Mouse (Mus musculus) megakaryocyte, embryonic 14.5 days (primary cell): ENCODE measurements around the gene Cpb2. TPM values are rescaled to one million over a fixed set of nuclear protein-coding genes. Genes with fewer than 3 reads are reported as not detected.

ENCODE experiments used
- H3K27me3 ChIP-seq: replicated peaks from 2 replicates; pipeline ENCODE3; 2012; ENCODE audit warnings: inconsistent platforms
- H3K36me3 ChIP-seq: replicated peaks from 2 replicates; pipeline ENCODE3; 2012; ENCODE audit warnings: low read length, inconsistent platforms, mixed read lengths
- H3K4me1 ChIP-seq: 2 replicates; pipeline ENCODE4 v1.6.1; 2012; ENCODE audit warnings: inconsistent platforms
- H3K4me3 ChIP-seq: replicated peaks from 2 replicates; pipeline ENCODE3; 2012; ENCODE audit warnings: moderate library complexity, mild to moderate bottlenecking, inconsistent platforms
- H3K9me3 ChIP-seq: 2 replicates; pipeline ENCODE4 v1.6.1; 2012; ENCODE audit warnings: inconsistent platforms
- FLI1 ChIP-seq: IDR thresholded peaks from 2 replicates; pipeline ENCODE4 v1.6.1; 2012; ENCODE audit warnings: low read length, inconsistent platforms, mixed read lengths
- GATA1 ChIP-seq: IDR thresholded peaks from 3 replicates; pipeline ENCODE4 v1.6.1; 2012; ENCODE audit warnings: mixed read lengths, low read length, inconsistent platforms, borderline replicate concordance
- polyA plus RNA-seq: library from polyadenylated mRNA; stranded (reverse); fragments of >175 nt; gene quantifications from 2 replicates; pipeline ENCODE4 v1.2.3, GENCODE M21; 2012; ENCODE audit warnings: low replicate concordance; ENCODE audit not compliant: insufficient read depth

Cpb2 gene
- not detected in 2 replicates for polyA plus RNA-seq

DNA sequence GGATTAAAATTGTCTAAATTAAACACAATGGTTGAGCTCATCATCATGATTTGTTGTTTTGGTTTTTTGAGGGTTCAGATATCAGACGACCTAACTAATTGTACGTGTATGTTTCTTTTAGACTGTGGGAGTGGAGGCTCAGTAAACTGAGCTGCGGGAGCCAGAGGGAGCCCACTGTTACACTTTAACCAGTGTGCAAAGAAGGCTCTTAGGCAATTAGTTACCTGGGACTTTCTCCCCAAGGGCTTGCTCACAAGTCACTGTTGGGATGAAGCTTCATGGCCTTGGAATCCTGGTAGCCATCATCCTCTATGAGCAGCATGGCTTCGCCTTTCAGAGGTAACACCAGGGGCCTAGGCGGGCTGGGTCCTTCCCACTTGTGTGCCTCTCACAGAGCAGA is at the start of gene Cpb2:
Cpb2 (plus strand) TSS at position 201 of the 400 bp plus-strand sequence.
- no peaks in the 10 kb centered on the region for H3K9me3 ChIP-seq
- TF ChIP-seq GATA1 (no peak), FLI1 (no peak)
- H3K4me1 ChIP-seq: peaks cover 31% of the 10 kb centered on the region
- no peaks in the 10 kb centered on the region for H3K36me3 ChIP-seq
- no peak within 1 kb of the TSS for H3K4me3 ChIP-seq
- no peaks in the 10 kb centered on the region for H3K27me3 ChIP-seq

DNA sequence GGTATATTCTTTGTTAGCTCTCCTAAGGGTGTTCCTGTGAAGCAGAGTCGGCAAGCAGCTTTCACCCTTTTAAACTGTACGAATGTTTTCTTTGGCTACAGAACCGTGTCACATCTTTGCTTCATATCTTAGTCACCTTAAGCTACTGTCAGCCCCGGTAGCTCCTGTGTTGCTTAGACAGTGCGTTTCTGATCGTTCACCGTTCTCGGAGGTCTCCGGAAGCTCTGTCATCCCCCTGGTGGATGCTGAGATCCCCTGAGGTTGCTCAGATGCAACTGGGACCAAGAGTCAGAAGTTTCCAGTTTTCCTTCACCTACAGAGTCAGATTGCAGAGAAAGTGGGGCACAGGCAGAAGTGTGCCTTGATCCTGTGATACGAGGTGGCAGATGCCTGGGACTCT is 49.7 kb upstream of the Cpb2 start:
- H3K27me3 ChIP-seq: peaks cover 6% of the 10 kb centered on the region
- no peak overlapping the region for H3K4me3 ChIP-seq
- no peaks in the 10 kb centered on the region for H3K36me3 ChIP-seq
- no peaks in the 10 kb centered on the region for H3K9me3 ChIP-seq
- peaks cover 10% of the 10 kb centered on the region for H3K4me1 ChIP-seq
- TF ChIP-seq FLI1: no peak
- TF ChIP-seq GATA1: no peak

DNA sequence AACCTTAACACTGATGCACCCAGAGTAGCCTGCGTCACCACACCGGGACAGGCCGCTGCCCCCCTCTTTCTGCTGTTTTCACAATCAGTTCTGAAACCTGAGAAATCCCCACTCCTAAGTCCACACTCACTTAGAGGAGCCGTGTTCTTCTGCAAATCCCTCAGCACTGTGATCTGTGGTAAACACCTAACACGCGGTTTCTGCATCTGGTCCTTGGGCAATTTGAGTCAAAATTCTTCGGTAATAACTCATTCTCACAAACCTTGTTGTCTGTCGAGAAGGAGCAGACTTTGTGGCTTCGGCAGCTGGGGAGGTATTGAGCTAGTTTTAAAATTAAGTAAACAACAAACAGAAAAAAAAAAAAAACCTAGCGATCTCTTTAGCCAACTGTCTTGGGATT is 49.2 kb upstream of the Cpb2 start:
- Histone ChIP-seq H3K36me3 (peaks cover 2% of the 10 kb centered on the region), H3K4me3 (no peak overlapping the region), H3K27me3 (peaks cover 6% of the 10 kb centered on the region), H3K4me1 (peaks cover 5% of the 10 kb centered on the region), H3K9me3 (no peaks in the 10 kb centered on the region)
- TF ChIP-seq GATA1 (no peak), FLI1 (no peak)

GRCm38 (mm10) chr14:75195530-75195929 is 46.6 kb upstream of the Cpb2 start:
- H3K27me3 ChIP-seq: peaks cover 5% of the 10 kb centered on the region
- H3K36me3 ChIP-seq: peaks cover 20% of the 10 kb centered on the region
- H3K4me1 ChIP-seq: peaks cover 3% of the 10 kb centered on the region; the same call in 1 of the 2 replicates
- H3K9me3 ChIP-seq: peaks cover 4% of the 10 kb centered on the region; the same call in 1 of the 2 replicates
- H3K4me3 ChIP-seq: peak overlapping the region; percentile 16
- no peak for TF ChIP-seq GATA1
- no peak for TF ChIP-seq FLI1

GRCm38 (mm10) chr14:75197027-75197426 is 45.1 kb upstream of the Cpb2 start:
- H3K36me3 ChIP-seq: peaks cover 30% of the 10 kb centered on the region
- peaks cover 3% of the 10 kb centered on the region; the same call in 1 of the 2 replicates for H3K4me1 ChIP-seq
- TF ChIP-seq FLI1 (no peak), GATA1 (no peak)

DNA sequence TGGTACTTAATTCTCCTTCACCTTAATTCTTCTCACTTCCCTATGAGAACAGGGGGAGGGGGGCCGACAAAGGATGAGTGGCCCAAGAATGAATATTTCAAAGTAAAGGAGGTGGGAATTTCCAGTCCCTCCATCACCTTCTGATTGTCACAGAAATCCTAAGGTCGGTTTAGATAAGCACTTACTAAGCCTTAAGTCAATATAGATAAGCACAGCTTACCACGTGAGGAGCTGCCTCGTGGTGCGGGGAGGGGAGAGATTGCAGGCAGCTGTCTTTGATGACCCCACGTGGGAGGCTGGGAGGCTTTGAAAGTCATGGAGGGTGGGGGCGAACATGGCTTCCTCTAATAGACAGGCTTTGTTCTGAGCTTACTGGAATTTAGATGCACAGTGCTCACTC is 44.4 kb upstream of the Cpb2 start:
- Histone ChIP-seq H3K27me3 (peaks cover 4% of the 10 kb centered on the region), H3K4me3 (no peak overlapping the region), H3K4me1 (peaks cover 3% of the 10 kb centered on the region; the same call in 1 of the 2 replicates), H3K9me3 (peaks cover 8% of the 10 kb centered on the region; the same call in 1 of the 2 replicates), H3K36me3 (peaks cover 30% of the 10 kb centered on the region)
- no peak for TF ChIP-seq GATA1
- no peak for TF ChIP-seq FLI1

More at GRCm38 (mm10) chr14:75197027-75197426, 45.1 kb upstream of the Cpb2 start:
- no peak overlapping the region for H3K4me3 ChIP-seq
- peaks cover 8% of the 10 kb centered on the region; the same call in 1 of the 2 replicates for H3K9me3 ChIP-seq
- peaks cover 5% of the 10 kb centered on the region for H3K27me3 ChIP-seq

GRCm38 (mm10) chr14:75205363-75206051 is 36.6 kb upstream of the Cpb2 start:
- no peak for TF ChIP-seq FLI1
- TF ChIP-seq GATA1: no peak
- no peaks in the 10 kb centered on the region for H3K4me1 ChIP-seq
- H3K9me3 ChIP-seq: peaks cover 4% of the 10 kb centered on the region; the same call in 1 of the 2 replicates
- peaks cover 37% of the 10 kb centered on the region for H3K36me3 ChIP-seq
- no peaks in the 10 kb centered on the region for H3K27me3 ChIP-seq
- no peak overlapping the region for H3K4me3 ChIP-seq

DNA sequence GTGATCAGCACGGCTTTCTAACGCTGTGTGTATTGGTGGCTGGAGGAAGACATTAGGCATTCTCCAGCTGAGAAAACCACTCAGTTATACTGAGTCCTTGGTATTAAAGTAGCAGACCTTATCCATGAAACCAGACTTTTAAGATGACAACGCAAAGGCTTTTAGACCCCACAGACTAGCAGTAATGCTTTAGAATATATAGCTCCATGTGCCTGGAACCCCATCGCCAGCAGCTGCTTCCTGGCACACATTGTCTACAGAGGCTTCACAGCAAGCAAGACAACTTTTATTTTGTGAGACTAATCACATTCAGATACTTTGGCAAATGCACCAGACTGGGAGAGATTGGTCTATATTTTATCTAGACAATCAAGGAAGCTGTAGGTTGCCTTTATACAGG is 35.8 kb upstream of the Cpb2 start:
- Histone ChIP-seq H3K27me3 (no peaks in the 10 kb centered on the region), H3K4me3 (no peak overlapping the region), H3K9me3 (peaks cover 4% of the 10 kb centered on the region; the same call in 1 of the 2 replicates), H3K36me3 (peaks cover 40% of the 10 kb centered on the region), H3K4me1 (no peaks in the 10 kb centered on the region)
- TF ChIP-seq GATA1 (no peak), FLI1 (no peak)

DNA sequence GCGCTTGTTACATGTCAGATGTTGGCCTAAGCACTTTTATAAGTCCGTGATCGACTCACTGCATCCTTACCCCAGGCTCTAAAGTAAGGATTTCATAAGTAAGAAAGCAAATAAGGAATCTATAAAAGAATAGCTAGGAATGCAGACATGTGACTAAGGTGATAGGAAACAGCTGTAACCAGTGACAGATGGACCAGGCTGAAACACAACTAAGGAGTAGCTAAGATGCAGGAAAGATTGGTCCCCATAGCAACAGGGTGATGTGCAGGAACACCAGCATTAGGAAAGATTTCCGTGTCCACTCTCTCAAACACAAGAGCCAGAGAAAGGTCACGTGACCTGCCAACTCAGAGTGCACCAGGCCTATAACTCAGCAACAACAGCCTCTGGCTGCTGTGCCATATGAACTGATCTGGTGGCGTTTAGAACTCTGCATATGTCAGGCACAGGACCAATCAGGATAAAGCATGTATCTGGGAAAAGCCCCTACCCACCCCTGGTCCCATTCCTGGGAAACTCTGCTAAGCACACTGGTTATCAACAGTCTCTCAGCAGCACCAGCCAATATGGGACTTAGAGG is 33.4 kb upstream of the Cpb2 start:
- Histone ChIP-seq H3K4me1 (no peaks in the 10 kb centered on the region), H3K36me3 (peaks cover 38% of the 10 kb centered on the region)
- TF ChIP-seq GATA1 (no peak), FLI1 (no peak)

GRCm38 (mm10) chr14:75213752-75214151 is 28.3 kb upstream of the Cpb2 start:
- Histone ChIP-seq H3K4me3 (no peak overlapping the region), H3K9me3 (no peaks in the 10 kb centered on the region), H3K36me3 (peaks cover 41% of the 10 kb centered on the region), H3K4me1 (no peaks in the 10 kb centered on the region), H3K27me3 (no peaks in the 10 kb centered on the region)
- TF ChIP-seq FLI1 (no peak), GATA1 (no peak)

More for the DNA sequence above, 33.4 kb upstream of the Cpb2 start:
- Histone ChIP-seq H3K9me3 (no peaks in the 10 kb centered on the region), H3K4me3 (no peak overlapping the region), H3K27me3 (no peaks in the 10 kb centered on the region)

GRCm38 (mm10) chr14:75218843-75219242 is 23.2 kb upstream of the Cpb2 start:
- H3K9me3 ChIP-seq: no peaks in the 10 kb centered on the region
- no peaks in the 10 kb centered on the region for H3K27me3 ChIP-seq
- TF ChIP-seq FLI1 (no peak), GATA1 (no peak)
- no peaks in the 10 kb centered on the region for H3K4me1 ChIP-seq
- peaks cover 26% of the 10 kb centered on the region for H3K36me3 ChIP-seq
- no peak overlapping the region for H3K4me3 ChIP-seq
